Mouse (Mus musculus) limb, embryonic 12.5 days (tissue): ENCODE results near the gene Olfr399. TPM values are rescaled to one million over a fixed set of nuclear protein-coding genes. Genes with fewer than 3 reads are reported as not detected.

Source experiments
- ATAC-seq: fragments of 200-750 bp; cut with Nextera tagmentation; 2 replicates; pipeline ENCODE4 v1.8.0; 2017; ENCODE audit warnings: low read depth, moderate TSS enrichment; ENCODE audit not compliant: insufficient number of reproducible peaks, insufficient read depth, low FRiP score, low TSS enrichment
- H3K27ac ChIP-seq: fragments of 300-500 bp; sonication (generic); 2 replicates; pipeline ENCODE4 v1.5.1; 2016; ENCODE audit warnings: mild to moderate bottlenecking, moderate library complexity
- H3K27me3 ChIP-seq: fragments of 300-500 bp; sonication (generic); 2 replicates; pipeline ENCODE4 v1.6.1; 2016; ENCODE audit warnings: mild to moderate bottlenecking, moderate library complexity
- H3K36me3 ChIP-seq: fragments of 300-500 bp; sonication (generic); 2 replicates; pipeline ENCODE4 v1.6.1; 2016; ENCODE audit warnings: mild to moderate bottlenecking, moderate library complexity
- H3K4me1 ChIP-seq: fragments of 300-500 bp; sonication (generic); replicated peaks from 2 replicates; pipeline ENCODE4 v1.6.1; 2016
- H3K4me2 ChIP-seq: fragments of 300-500 bp; sonication (generic); 2 replicates; pipeline ENCODE4 v1.6.1; 2016; ENCODE audit warnings: mild to moderate bottlenecking, moderate library complexity
- H3K4me3 ChIP-seq: fragments of 300-500 bp; sonication (generic); replicated peaks from 2 replicates; pipeline ENCODE4 v1.5.1; 2016; ENCODE audit warnings: mild to moderate bottlenecking
- H3K9ac ChIP-seq: fragments of 300-500 bp; sonication (generic); replicated peaks from 2 replicates; pipeline ENCODE4 v1.6.1; 2016; ENCODE audit warnings: mild to moderate bottlenecking, moderate library complexity
- H3K9me3 ChIP-seq: fragments of 300-500 bp; sonication (generic); 2 replicates; pipeline ENCODE4 v1.6.1; 2016; ENCODE audit warnings: mild to moderate bottlenecking, moderate library complexity
- WGBS: fragments of 180-500 bp; shearing (Covaris S2); methylation state at CpG from one replicate; pipeline ENCODE4 v1.1.7; 2016; 5-methylcytosine and 5-hydroxymethylcytosine counted together
- polyA plus RNA-seq: library from polyadenylated mRNA; unstranded; fragments of >200 nt; fragmentation: Nextera tagmentation; extraction: Ambion mirVana; gene quantifications from 2 replicates; pipeline ENCODE4 v1.2.1, GENCODE M21; 2016

Olfr399 gene
- polyA plus RNA-seq = not detected in 2 replicates

GRCm38 (mm10) chr11:74056451-74056850 is at the start of gene Olfr399, which contains the start of gene Olfr139:
TSS of gene Olfr399 (minus strand) at chr11:74056615.
TSS of gene Olfr139 (minus strand) at chr11:74056551.
- no peaks in the 10 kb centered on the region for H3K36me3 ChIP-seq
- H3K27ac ChIP-seq = no peak within 1 kb of the TSS
- H3K9ac ChIP-seq = no peak within 1 kb of the TSS
- WGBS = 71% methylated on average over 2 of the region's 2 CpGs
- no peak within 1 kb of the TSS for H3K4me2 ChIP-seq
- H3K9me3 ChIP-seq = peaks cover 30% of the 10 kb centered on the region
- no peaks in the 10 kb centered on the region for H3K27me3 ChIP-seq
- ATAC-seq = no peak
- no peak within 1 kb of the TSS for H3K4me3 ChIP-seq
- H3K4me1 ChIP-seq = no peaks in the 10 kb centered on the region

GRCm38 (mm10) chr11:74105066-74105465 is 48.7 kb upstream of the Olfr399 start:
- whole genome bisulfite sequencing = 27% methylated on average over 5 of the region's 5 CpGs
- H3K9me3 ChIP-seq = peaks cover 18% of the 10 kb centered on the region
- H3K36me3 ChIP-seq = no peaks in the 10 kb centered on the region
- no peaks in the 10 kb centered on the region for H3K4me1 ChIP-seq
- H3K27ac ChIP-seq = no peak overlapping the region
- no peak overlapping the region for H3K4me3 ChIP-seq
- no peak for ATAC-seq
- no peak overlapping the region for H3K4me2 ChIP-seq
- H3K9ac ChIP-seq = no peak overlapping the region
- no peaks in the 10 kb centered on the region for H3K27me3 ChIP-seq

GRCm38 (mm10) chr11:74101507-74101906 is 45.1 kb upstream of the Olfr399 start:
- Histone ChIP-seq H3K27me3 (no peaks in the 10 kb centered on the region), H3K9ac (no peak overlapping the region), H3K27ac (no peak overlapping the region), H3K4me1 (no peaks in the 10 kb centered on the region), H3K4me3 (no peak overlapping the region), H3K36me3 (no peaks in the 10 kb centered on the region), H3K9me3 (peaks cover 5% of the 10 kb centered on the region; the same call in 1 of the 2 replicates), H3K4me2 (no peak overlapping the region)
- 63% methylated on average over 2 of the region's 2 CpGs for WGBS
- ATAC-seq = no peak

GRCm38 (mm10) chr11:74100724-74101123 is 44.3 kb upstream of the Olfr399 start:
- no peak for ATAC-seq
- H3K27ac ChIP-seq = no peak overlapping the region
- no peaks in the 10 kb centered on the region for H3K4me1 ChIP-seq
- H3K27me3 ChIP-seq = no peaks in the 10 kb centered on the region
- no peaks in the 10 kb centered on the region for H3K36me3 ChIP-seq
- no peak overlapping the region for H3K4me2 ChIP-seq
- H3K4me3 ChIP-seq = no peak overlapping the region
- H3K9me3 ChIP-seq = peaks cover 9% of the 10 kb centered on the region; the same call in 1 of the 2 replicates
- no peak overlapping the region for H3K9ac ChIP-seq
- 86% methylated on average over 2 of the region's 2 CpGs for WGBS

GRCm38 (mm10) chr11:74069655-74070054 is 13.2 kb upstream of the Olfr399 start, which contains the start of gene Zfp616:
TSS of gene Zfp616 (plus strand) at chr11:74069955.
- ATAC-seq = no peak
- H3K4me2 ChIP-seq = no peak within 1 kb of the TSS
- H3K27ac ChIP-seq = no peak within 1 kb of the TSS
- H3K9ac ChIP-seq = no peak within 1 kb of the TSS
- H3K4me3 ChIP-seq = no peak within 1 kb of the TSS
- no peaks in the 10 kb centered on the region for H3K27me3 ChIP-seq
- H3K36me3 ChIP-seq = no peaks in the 10 kb centered on the region
- no peaks in the 10 kb centered on the region for H3K4me1 ChIP-seq
- H3K9me3 ChIP-seq = peaks cover 13% of the 10 kb centered on the region; the same call in 1 of the 2 replicates
- WGBS = 85% methylated on average over 1 of the region's 1 CpGs

- Histone ChIP-seq H3K9me3 (peaks cover 31% of the 10 kb centered on the region; the same call in 1 of the 2 replicates), H3K27ac (no peak overlapping the region), H3K9ac (no peak overlapping the region), H3K4me2 (no peak overlapping the region), H3K4me1 (no peaks in the 10 kb centered on the region), H3K36me3 (no peaks in the 10 kb centered on the region), H3K4me3 (no peak overlapping the region), H3K27me3 (no peaks in the 10 kb centered on the region)
- no peak for ATAC-seq
- 77% methylated on average over 3 of the region's 3 CpGs for WGBS
These were observed 5.1 kb downstream of the Olfr399 start for GRCm38 (mm10) chr11:74051347-74051746.

Other genes starting within 250 kb of the Olfr399 start
- not detected in 2 replicates for gene Olfr392, start 239.6 kb downstream of the Olfr399 start, polyA plus RNA-seq
- not detected in 2 replicates for gene Olfr393, start 205.2 kb downstream of the Olfr399 start, polyA plus RNA-seq
- not detected in 2 replicates for gene Olfr394, start 165.8 kb downstream of the Olfr399 start, polyA plus RNA-seq
- not detected in 2 replicates for gene Olfr395, start 147.3 kb downstream of the Olfr399 start, polyA plus RNA-seq
- gene Olfr23, start 119.9 kb downstream of the Olfr399 start, polyA plus RNA-seq = not detected in 2 replicates
- gene Olfr397, start 95.8 kb downstream of the Olfr399 start, polyA plus RNA-seq = not detected in 2 replicates
- not detected in 2 replicates for gene Olfr398, start 66.2 kb downstream of the Olfr399 start, polyA plus RNA-seq
- not detected in 2 replicates for gene Olfr139, start 64 bp downstream of the Olfr399 start, polyA plus RNA-seq
- gene Zfp616, start 13.3 kb upstream of the Olfr399 start, polyA plus RNA-seq = not detected in 2 replicates
- gene Olfr401, start 57.1 kb upstream of the Olfr399 start, polyA plus RNA-seq = not detected in 2 replicates
- gene Olfr402, start 96.9 kb upstream of the Olfr399 start, polyA plus RNA-seq = not detected in 2 replicates
- not detected in 2 replicates for gene Olfr403, start 129.6 kb upstream of the Olfr399 start, polyA plus RNA-seq
- gene Olfr43, start 154.8 kb upstream of the Olfr399 start, polyA plus RNA-seq = not detected in 2 replicates
- not detected in 2 replicates for gene Olfr406, start 203.2 kb upstream of the Olfr399 start, polyA plus RNA-seq
- not detected in 2 replicates for gene Olfr59, start 227.1 kb upstream of the Olfr399 start, polyA plus RNA-seq